Mouse (Mus musculus): ENCODE data around the gene Mdm2.

- TF ChIP-seq CTCF (IDR thresholded peaks at IDR 0.05; ENCODE audit: insufficient read depth, low read depth, low read length) (no peak), POLR2A (IDR thresholded peaks at IDR 0.05; ENCODE audit: insufficient read depth, low read depth, low read length) (no peak)
Measured at GRCm38 (mm10) chr10:117676644-117677313, 33.8 kb downstream of the Mdm2 start.

Measured in olfactory bulb, adult 2 months (tissue).